Mouse (Mus musculus): Measurements from ENCODE around the gene Elmo1. TPM values are rescaled to one million over a fixed set of nuclear protein-coding genes. Genes with fewer than 3 reads are reported as not detected.

Elmo1 gene
- total and polyA plus RNA-seq, 3 experiments = 23.1 to 50.2 (median 32.2) TPM

DNA sequence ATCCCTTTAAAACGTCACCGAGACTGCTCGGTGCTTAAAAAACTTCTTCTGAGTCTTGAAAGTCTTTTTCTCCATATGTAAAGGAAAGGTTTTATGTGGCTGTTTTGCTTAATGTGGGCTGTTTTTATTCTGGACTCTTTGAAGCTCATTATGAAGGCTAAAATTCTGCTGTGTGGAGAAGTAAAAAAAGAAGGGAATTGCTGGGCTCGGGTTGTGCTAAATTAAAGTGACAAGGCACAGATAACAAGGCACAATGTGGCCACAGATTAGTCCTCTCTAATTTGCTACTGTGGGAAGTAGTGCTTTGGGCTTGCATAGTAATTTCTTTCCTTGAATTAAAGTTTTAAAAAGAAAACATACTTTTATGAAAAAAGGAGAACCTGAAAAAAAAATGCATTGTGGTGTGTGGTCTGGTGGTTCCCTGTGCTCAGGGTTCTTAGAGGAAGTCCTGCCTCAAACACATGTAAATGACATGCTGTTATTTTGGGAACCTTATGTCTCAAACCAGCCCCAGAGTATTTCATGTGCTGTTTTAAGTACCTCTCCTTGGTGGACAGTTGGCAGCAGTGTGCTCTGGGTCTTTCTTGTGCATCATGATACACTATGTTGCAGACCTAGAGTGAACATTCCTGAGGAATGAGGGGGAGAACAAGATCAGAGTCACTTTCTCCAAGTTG is 61.0 kb downstream of the Elmo1 start:
- H3K27ac ChIP-seq (ENCODE audit: insufficient read depth, low read depth) = peak overlapping the region; percentile 82
- no peaks in the 10 kb centered on the region for H3K9me3 ChIP-seq (replicated peaks; ENCODE audit: low read length)
- peak overlapping the region; percentile 79 for H3K4me2 ChIP-seq (ENCODE audit: insufficient read depth, low read depth, poor library complexity, severe bottlenecking)
- H3K4me3 ChIP-seq (replicated peaks in 1 of 3; ENCODE audit: low read depth in 2 of 3, low read length in 2 of 3, poor library complexity in 1 of 3) = no peak overlapping the region
- H3K36me3 ChIP-seq (replicated peaks in 1 of 2; ENCODE audit: control insufficient read depth in 1 of 2, insufficient read depth in 1 of 2, low read length in 1 of 2) = peaks cover 3 to 16% of the 10 kb centered on the region in 2 experiments
- peak overlapping the region; percentile 57 for H3K9ac ChIP-seq (ENCODE audit: insufficient read depth, low read depth)
- DNase-seq (ENCODE audit: extremely low read depth) = peak; percentile 77
- no peaks in the 10 kb centered on the region for H3K27me3 ChIP-seq (replicated peaks)
- in situ Hi-C loops (cut with MboI; ENCODE audit: low pct_ligation_motif_present, low pct_unique_long_range_greater_than_20kb, low sequenced_read_pairs) = no loop called here
- dilution Hi-C loops (cut with MboI; ENCODE audit: extremely low pct_ligation_motif_present, extremely low pct_unique_long_range_greater_than_20kb, low sequenced_read_pairs) = no loop called here
- H3K4me1 ChIP-seq (ENCODE audit: control insufficient read depth in 1 of 2, insufficient read depth in 2 of 2) = peaks cover 48 to 90% of the 10 kb centered on the region in 2 experiments
- peaks cover 19% of the 10 kb centered on the region for H3K79me2 ChIP-seq (replicated peaks; ENCODE audit: control insufficient read depth, extremely low read depth, insufficient read depth, poor library complexity, severe bottlenecking)
- TF ChIP-seq TCF12 (IDR thresholded peaks at IDR 0.05; ENCODE audit: low read depth, low read length) = 0 out of 2 replicates have a peak, but pooled peaks have one; percentile 22
- TF ChIP-seq ZNF384 (IDR thresholded peaks at IDR 0.05; ENCODE audit: low read depth, low read length) = peak; percentile 95
- peak; percentile 69 for TF ChIP-seq ETS1 (conservative IDR thresholded peaks at IDR 0.05; ENCODE audit: low read depth, low read length)
- TF ChIP-seq CHD2 (IDR thresholded peaks at IDR 0.05; ENCODE audit: low read length) = no peak
- TF ChIP-seq POLR2A (IDR thresholded peaks at IDR 0.05; ENCODE audit: low read depth, low read length) = no peak
- TF ChIP-seq NELFE (IDR thresholded peaks at IDR 0.05; ENCODE audit: low read depth, low read length) = no peak
- TF ChIP-seq SIN3A (IDR thresholded peaks at IDR 0.05; ENCODE audit: low read length) = peak; percentile 58; the same call in 1 of the 2 replicates
- no peak for TF ChIP-seq CTCF (conservative IDR thresholded peaks at IDR 0.05 in 1 of 2, IDR thresholded peaks at IDR 0.05 in 1 of 2; ENCODE audit: low read depth in 2 of 2, low read length in 2 of 2)
- TF ChIP-seq HCFC1 (IDR thresholded peaks at IDR 0.05; ENCODE audit: low read depth, low read length) = no peak
- peak; percentile 87 for TF ChIP-seq MYC (IDR thresholded peaks at IDR 0.05; ENCODE audit: low read depth, low read length)
- TF ChIP-seq POLR2AphosphoS2 (IDR thresholded peaks at IDR 0.05; ENCODE audit: low read depth, low read length) = no peak
- TF ChIP-seq RCOR1 (conservative IDR thresholded peaks at IDR 0.05; ENCODE audit: low read depth, low read length) = no peak
- TF ChIP-seq PAX5 (IDR thresholded peaks at IDR 0.05; ENCODE audit: low read length) = no peak
- TF ChIP-seq CHD1 (IDR thresholded peaks at IDR 0.05; ENCODE audit: low read depth, low read length) = no peak
- peak; percentile 70 for TF ChIP-seq BHLHE40 (IDR thresholded peaks at IDR 0.05; ENCODE audit: low read depth, low read length)
- TF ChIP-seq MAX (IDR thresholded peaks at IDR 0.05; ENCODE audit: low read length) = peak; percentile 31; the same call in 1 of the 2 replicates
- TF ChIP-seq ZKSCAN1 (IDR thresholded peaks at IDR 0.05; ENCODE audit: borderline replicate concordance, low read depth, low read length) = no peak
- no peak for TF ChIP-seq MXI1 (IDR thresholded peaks at IDR 0.05; ENCODE audit: low read depth, low read length)
- TF ChIP-seq SMC3 (IDR thresholded peaks at IDR 0.05; ENCODE audit: low read depth, low read length) = no peak
- no peak for TF ChIP-seq NRF1 (IDR thresholded peaks at IDR 0.05; ENCODE audit: low read depth, low read length)
- TF ChIP-seq RAD21 (IDR thresholded peaks at IDR 0.05; ENCODE audit: low read depth, low read length) = no peak; the same call in none of the 2 replicates
- TF ChIP-seq IRF4 (IDR thresholded peaks at IDR 0.05; ENCODE audit: low read depth, low read length) = peak; percentile 69
- no peak for TF ChIP-seq E2F4 (IDR thresholded peaks at IDR 0.05; ENCODE audit: insufficient replicate concordance, low read depth, low read length)
- 0 out of 2 replicates have a peak, but pooled peaks have one; percentile 30 for TF ChIP-seq TBP (conservative IDR thresholded peaks at IDR 0.05; ENCODE audit: low read depth, low read length)
- peak; percentile 97 for TF ChIP-seq MEF2A (IDR thresholded peaks at IDR 0.05; ENCODE audit: borderline replicate concordance, low read depth, low read length)
- peak; percentile 77 for TF ChIP-seq EP300 (IDR thresholded peaks at IDR 0.05; ENCODE audit: low read length)
- no peak for TF ChIP-seq MAZ (IDR thresholded peaks at IDR 0.05; ENCODE audit: low read depth, low read length)
- TF ChIP-seq USF2 (conservative IDR thresholded peaks at IDR 0.05; ENCODE audit: low read depth, low read length) = no peak
- TF ChIP-seq ZC3H11A (IDR thresholded peaks at IDR 0.05; ENCODE audit: low read depth, low read length) = no peak
- TF ChIP-seq KAT2A (IDR thresholded peaks at IDR 0.05; ENCODE audit: insufficient replicate concordance, low read length) = no peak
- no peak for TF ChIP-seq ZMIZ1 (IDR thresholded peaks at IDR 0.05; ENCODE audit: low read depth, low read length)
- TF ChIP-seq MAFK (IDR thresholded peaks at IDR 0.05; ENCODE audit: insufficient replicate concordance, low read length) = no peak
- TF ChIP-seq USF1 (IDR thresholded peaks at IDR 0.05; ENCODE audit: low read depth, low read length) = no peak
- TF ChIP-seq ELF1 (IDR thresholded peaks at IDR 0.05; ENCODE audit: low read depth, low read length) = 0 out of 2 replicates have a peak, but pooled peaks have one; percentile 20
- no peak for TF ChIP-seq GABPA (IDR thresholded peaks at IDR 0.05; ENCODE audit: insufficient replicate concordance, low read depth, low read length)
- peak; percentile 41; the same call in 1 of the 2 replicates for TF ChIP-seq JUND (conservative IDR thresholded peaks at IDR 0.05; ENCODE audit: low read depth, low read length)
- TF ChIP-seq UBTF (IDR thresholded peaks at IDR 0.05; ENCODE audit: low read depth, low read length) = no peak
- no peak for TF ChIP-seq JUN (IDR thresholded peaks at IDR 0.05; ENCODE audit: insufficient read depth, low read depth, low read length)
